Mouse (Mus musculus) bone marrow, adult 2 months (tissue): ENCODE data around the gene Irf6.

Experiments
- CTCF ChIP-seq: fragments of 200-500 bp; IDR thresholded peaks from 2 replicates; pipeline ENCODE4 v1.5.1; 2011; ENCODE audit warnings: low read length, control low read depth; ENCODE audit not compliant: control insufficient read depth, insufficient read depth
- POLR2A ChIP-seq: fragments of 200-500 bp; IDR thresholded peaks from 2 replicates; pipeline ENCODE4 v1.6.1; 2011; ENCODE audit warnings: low read depth, mild to moderate bottlenecking, control low read depth, low read length, borderline replicate concordance; ENCODE audit not compliant: control insufficient read depth

- TF ChIP-seq CTCF (no peak), POLR2A (no peak)
Observed at GRCm38 (mm10) chr1:193159613-193160012, 6.7 kb downstream of the Irf6 start.
